Mouse (Mus musculus) small intestine, adult 2 months (tissue): ENCODE data around the gene Rac3.

Experiments used
- CTCF ChIP-seq: fragments of 200-500 bp; IDR thresholded peaks from 2 replicates; pipeline ENCODE4 v1.5.1; 2012; ENCODE audit warnings: low read depth, mild to moderate bottlenecking, control low read depth, inconsistent platforms, low read length, moderate library complexity, mixed read lengths; ENCODE audit not compliant: insufficient replicate concordance, insufficient read length; ENCODE audit errors: extremely low read depth
- POLR2A ChIP-seq: fragments of 200-500 bp; IDR thresholded peaks from 2 replicates; pipeline ENCODE4 v1.6.1; 2012; ENCODE audit warnings: low read depth, mild to moderate bottlenecking, control low read depth, inconsistent platforms, low read length, moderate library complexity

GRCm38 (mm10) chr11:120715131-120715530, 6.1 kb upstream of the Rac3 start:
- no peak for TF ChIP-seq CTCF
- no peak for TF ChIP-seq POLR2A
